Mouse (Mus musculus) lung, embryonic 14.5 days (tissue): ENCODE data around the gene Tubgcp2. TPM values are rescaled to one million over a fixed set of nuclear protein-coding genes. Genes with fewer than 3 reads are reported as not detected.

Experiments
- ATAC-seq: fragments of 200-750 bp; cut with Nextera tagmentation; 2 replicates; pipeline ENCODE4 v1.8.0; 2017; ENCODE audit warnings: mild to moderate bottlenecking, moderate TSS enrichment, moderate library complexity; ENCODE audit not compliant: insufficient read depth
- DNase-seq: peaks from one replicate; pipeline ENCODE4 v3.0.0-alpha.2; 2015
- H3K27ac ChIP-seq: fragments of 300-500 bp; sonication (generic); 2 replicates; pipeline ENCODE4 v1.5.1; 2014; ENCODE audit warnings: low read depth, mild to moderate bottlenecking, moderate library complexity
- H3K27me3 ChIP-seq: fragments of 300-500 bp; sonication (generic); 2 replicates; pipeline ENCODE4 v1.6.1; 2014; ENCODE audit warnings: low read length, control low read depth; ENCODE audit not compliant: insufficient read depth
- H3K36me3 ChIP-seq: fragments of 300-500 bp; sonication (generic); 2 replicates; pipeline ENCODE4 v1.6.1; 2014; ENCODE audit warnings: control low read depth; ENCODE audit not compliant: insufficient read depth
- H3K4me1 ChIP-seq: fragments of 300-500 bp; sonication (generic); 2 replicates; pipeline ENCODE4 v1.6.1; 2014; ENCODE audit warnings: antibody characterized with exemption, control low read depth; ENCODE audit not compliant: insufficient read depth
- H3K4me2 ChIP-seq: fragments of 300-500 bp; sonication (generic); 2 replicates; pipeline ENCODE4 v1.6.1; 2014; ENCODE audit warnings: mild to moderate bottlenecking
- H3K4me3 ChIP-seq: fragments of 300-500 bp; sonication (generic); 2 replicates; pipeline ENCODE4 v1.5.1; 2014; ENCODE audit warnings: low read depth, low read length
- H3K9ac ChIP-seq: fragments of 300-500 bp; sonication (generic); 2 replicates; pipeline ENCODE4 v1.6.1; 2014
- H3K9me3 ChIP-seq: fragments of 300-500 bp; sonication (generic); 2 replicates; pipeline ENCODE4 v1.6.1; 2016; ENCODE audit warnings: low read depth, low read length, control low read depth
- CTCF ChIP-seq: IDR thresholded peaks from 2 replicates; pipeline ENCODE4 v1.5.1; 2016; ENCODE audit warnings: antibody characterized with exemption, low read depth
- WGBS: fragments of 180-500 bp; shearing (Covaris S2); extraction: QIAGEN DNeasy Blood & Tissue Kit; methylation state at CpG from one replicate; pipeline ENCODE4 v1.1.7; 2014; 5-methylcytosine and 5-hydroxymethylcytosine counted together
- polyA plus RNA-seq: library from polyadenylated mRNA; unstranded; fragments of >200 nt; fragmentation: Nextera tagmentation; extraction: Ambion mirVana; gene quantifications from 2 replicates; pipeline ENCODE4 v1.2.1, GENCODE M21; 2014

Gene Tubgcp2
- polyA plus RNA-seq, 1 experiment from 2014 or later = 63.0 TPM

DNA sequence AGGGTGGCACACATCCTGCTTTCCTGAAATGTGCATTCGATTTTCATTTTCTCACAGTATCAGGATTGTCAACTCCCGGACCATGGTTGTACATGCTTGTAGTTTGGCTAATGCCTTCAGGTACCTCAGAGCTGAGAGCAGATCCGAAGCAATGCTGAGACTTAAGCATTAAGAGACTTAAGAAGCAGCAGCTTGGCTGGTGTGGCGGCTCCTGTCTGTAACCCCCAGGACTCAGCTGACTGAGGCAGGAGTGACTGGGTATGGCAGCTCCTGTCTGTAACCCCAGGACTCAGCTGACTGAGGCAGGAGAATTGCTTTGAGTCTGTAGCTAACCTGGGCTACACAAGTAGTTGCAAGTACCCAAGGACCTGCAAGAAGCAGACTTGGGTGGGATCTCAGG lies 9.1 kb upstream of the Tubgcp2 start:
- Histone ChIP-seq H3K4me1 (0 out of 2 replicates have a peak, but pooled peaks cover 5% of the 10 kb centered on the region), H3K9ac (no peak overlapping the region), H3K4me2 (no peak overlapping the region), H3K4me3 (no peak overlapping the region), H3K36me3 (peaks cover 3% of the 10 kb centered on the region; the same call in 1 of the 2 replicates), H3K9me3 (no peaks in the 10 kb centered on the region), H3K27ac (no peak overlapping the region), H3K27me3 (peaks cover 66% of the 10 kb centered on the region)
- no peak for DNase-seq
- no peak for TF ChIP-seq CTCF
- ATAC-seq = no peak
- WGBS = 70% methylated on average over 4 of the region's 4 CpGs

DNA sequence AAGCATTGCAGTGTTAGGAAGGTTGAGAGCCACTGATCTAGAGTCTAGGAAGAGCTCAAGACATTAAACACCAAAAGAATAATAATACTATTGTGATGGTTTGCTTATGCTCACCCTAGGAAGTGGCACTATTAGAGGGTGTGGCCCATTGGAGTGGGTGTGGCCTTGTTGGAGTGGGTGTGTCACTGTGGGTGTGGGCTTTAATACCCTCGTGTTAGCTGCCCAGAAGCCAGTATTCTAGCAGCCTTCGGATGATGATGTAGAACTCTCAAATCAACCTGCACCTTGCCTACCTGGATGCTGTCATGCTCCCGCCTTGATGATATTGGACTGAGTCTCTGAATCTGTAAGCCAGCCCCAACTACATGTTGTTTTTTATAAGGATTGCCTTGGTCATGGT lies 6.3 kb upstream of the Tubgcp2 start:
- Histone ChIP-seq H3K4me3 (no peak overlapping the region), H3K4me2 (no peak overlapping the region), H3K4me1 (no peaks in the 10 kb centered on the region), H3K36me3 (peaks cover 12% of the 10 kb centered on the region; the same call in 1 of the 2 replicates), H3K27me3 (peaks cover 38% of the 10 kb centered on the region), H3K9me3 (no peaks in the 10 kb centered on the region), H3K27ac (no peak overlapping the region), H3K9ac (no peak overlapping the region)
- DNase-seq = no peak
- 51% methylated on average over 3 of the region's 3 CpGs for whole genome bisulfite sequencing
- no peak for TF ChIP-seq CTCF
- no peak for ATAC-seq

DNA sequence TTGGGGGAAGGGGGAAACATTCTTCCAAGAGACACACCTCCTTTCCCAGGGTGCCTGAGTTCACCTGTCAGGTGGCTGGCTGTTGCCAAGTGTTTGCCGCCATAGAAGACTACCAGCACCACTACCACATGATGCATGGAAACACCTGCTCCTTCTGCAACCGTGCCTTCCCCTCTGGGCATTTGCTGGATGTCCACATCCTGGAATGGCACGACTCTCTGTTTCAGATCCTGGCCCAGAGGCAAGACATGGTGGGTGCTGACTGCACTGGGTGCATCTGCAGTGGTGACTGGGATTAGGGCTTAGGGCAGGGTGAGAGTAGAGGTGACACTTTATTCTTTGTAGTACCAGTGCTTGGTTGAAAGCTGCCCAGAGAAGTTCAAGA lies 694 bp upstream of the Tubgcp2 start:
- peaks cover 31% of the 10 kb centered on the region for H3K36me3 ChIP-seq
- peak overlapping the region; percentile 82 for H3K4me3 ChIP-seq
- H3K27ac ChIP-seq = no peak overlapping the region
- no peak for TF ChIP-seq CTCF
- H3K27me3 ChIP-seq = no peaks in the 10 kb centered on the region
- no peak for DNase-seq
- peak overlapping the region; percentile 92 for H3K4me2 ChIP-seq
- H3K9me3 ChIP-seq = no peaks in the 10 kb centered on the region
- H3K4me1 ChIP-seq = 0 out of 2 replicates have a peak, but pooled peaks cover 7% of the 10 kb centered on the region
- 54% methylated on average over 3 of the region's 3 CpGs for WGBS
- no peak for ATAC-seq
- H3K9ac ChIP-seq = peak overlapping the region; percentile 38; the same call in 1 of the 2 replicates

DNA sequence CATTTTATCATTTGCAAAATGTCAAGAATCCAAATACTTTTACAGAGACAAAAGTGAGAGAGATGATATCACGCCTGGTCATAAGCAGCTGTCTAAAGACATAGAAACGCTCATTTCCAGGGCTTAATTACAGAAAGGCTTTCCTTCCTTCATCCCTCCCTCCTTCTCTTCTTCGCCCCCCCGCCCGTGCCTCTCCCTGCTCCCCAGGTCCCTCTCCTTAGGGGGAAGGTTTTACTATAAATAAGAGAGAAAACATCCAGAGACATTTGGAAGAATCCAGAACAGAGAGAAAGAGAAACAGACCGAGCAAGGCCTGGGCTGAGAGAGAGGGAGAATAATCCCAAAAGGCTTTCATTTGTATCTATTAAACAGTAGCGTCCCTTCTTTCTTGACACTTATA lies 1.0 kb downstream of the Tubgcp2 start:
- H3K36me3 ChIP-seq = peaks cover 44% of the 10 kb centered on the region
- H3K9ac ChIP-seq = peak overlapping the region; percentile 94
- no peaks in the 10 kb centered on the region for H3K27me3 ChIP-seq
- H3K4me1 ChIP-seq = 0 out of 2 replicates have a peak, but pooled peaks cover 7% of the 10 kb centered on the region
- H3K4me3 ChIP-seq = peak overlapping the region; percentile 82
- peak overlapping the region; percentile 92 for H3K4me2 ChIP-seq
- peak overlapping the region; percentile 90 for H3K27ac ChIP-seq
- 14% methylated on average over 7 of the region's 7 CpGs for WGBS
- DNase-seq = no peak
- no peak for TF ChIP-seq CTCF
- H3K9me3 ChIP-seq = no peaks in the 10 kb centered on the region
- ATAC-seq = no peak

DNA sequence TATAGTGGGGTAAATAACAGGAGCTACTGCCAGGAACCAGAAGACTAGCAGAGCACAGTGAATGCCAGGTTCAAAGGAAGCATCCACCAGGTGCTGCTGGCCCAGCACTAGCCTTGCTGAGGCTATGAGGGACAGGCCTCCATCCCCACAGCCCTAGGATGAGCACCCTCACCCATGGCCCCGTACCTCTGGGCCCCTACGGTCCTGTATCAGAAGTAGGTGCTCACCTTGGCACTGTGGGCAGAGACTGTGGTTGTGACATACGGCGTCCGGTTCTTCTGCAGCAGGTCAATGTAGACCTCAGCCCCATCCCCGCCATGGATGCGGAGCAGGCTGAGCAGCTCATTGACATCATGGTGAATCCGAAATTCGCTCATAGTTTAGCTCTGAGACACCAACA lies 3.1 kb downstream of the Tubgcp2 start:
- TF ChIP-seq CTCF = no peak
- 0 out of 2 replicates have a peak, but pooled peaks cover 7% of the 10 kb centered on the region for H3K4me1 ChIP-seq
- no peaks in the 10 kb centered on the region for H3K9me3 ChIP-seq
- no peak overlapping the region for H3K4me3 ChIP-seq
- H3K27me3 ChIP-seq = no peaks in the 10 kb centered on the region
- WGBS = 94% methylated on average over 9 of the region's 9 CpGs
- no peak overlapping the region for H3K9ac ChIP-seq
- ATAC-seq = no peak
- H3K27ac ChIP-seq = no peak overlapping the region
- H3K36me3 ChIP-seq = peaks cover 57% of the 10 kb centered on the region
- DNase-seq = no peak
- no peak overlapping the region for H3K4me2 ChIP-seq

DNA sequence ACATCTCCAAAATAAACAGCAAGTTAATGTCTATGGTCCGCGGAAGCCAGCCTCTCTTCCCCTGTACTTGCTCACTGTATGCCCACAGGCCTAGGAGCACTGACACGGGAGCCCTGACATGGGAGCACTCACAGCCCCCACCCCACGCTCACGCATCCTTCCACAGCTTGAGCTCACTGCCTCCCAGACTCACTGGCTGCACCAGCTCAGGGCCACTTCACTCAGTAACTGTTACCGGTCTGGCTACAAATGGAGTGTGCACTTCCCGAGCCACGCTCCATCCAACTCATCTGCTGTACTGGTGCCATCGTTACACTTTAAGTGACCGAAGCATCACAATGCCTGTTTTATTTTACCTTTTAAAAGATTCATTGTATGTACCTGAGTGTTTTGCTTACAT lies 4.1 kb downstream of the Tubgcp2 start:
- Histone ChIP-seq H3K4me1 (0 out of 2 replicates have a peak, but pooled peaks cover 7% of the 10 kb centered on the region), H3K4me3 (no peak overlapping the region), H3K36me3 (peaks cover 62% of the 10 kb centered on the region), H3K9ac (no peak overlapping the region), H3K9me3 (no peaks in the 10 kb centered on the region), H3K27me3 (no peaks in the 10 kb centered on the region), H3K27ac (no peak overlapping the region), H3K4me2 (no peak overlapping the region)
- ATAC-seq (no peak), DNase-seq (no peak)
- TF ChIP-seq CTCF = no peak
- 90% methylated on average over 10 of the region's 10 CpGs for WGBS

DNA sequence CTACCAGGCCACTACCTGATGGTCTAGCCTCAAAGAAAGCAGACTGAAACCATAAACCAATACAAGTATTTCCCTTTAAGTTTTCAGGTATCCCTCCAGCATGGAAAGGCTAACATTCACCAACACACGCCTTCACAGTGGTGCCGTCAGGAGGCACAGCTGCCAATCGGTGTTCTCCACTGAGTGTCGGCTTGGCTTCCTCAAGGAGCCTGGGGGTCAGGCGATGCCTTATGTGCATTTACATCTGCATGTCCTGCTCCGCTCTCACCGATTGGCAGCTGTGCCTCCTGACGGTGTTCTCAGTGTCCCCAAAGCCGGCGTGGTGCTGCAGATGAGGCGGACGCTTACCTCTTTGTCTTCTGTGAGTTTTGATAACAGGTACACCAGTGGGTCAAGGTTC lies 4.7 kb downstream of the Tubgcp2 start:
- no peak overlapping the region for H3K4me3 ChIP-seq
- H3K36me3 ChIP-seq = peaks cover 62% of the 10 kb centered on the region
- no peaks in the 10 kb centered on the region for H3K9me3 ChIP-seq
- 0 out of 2 replicates have a peak, but pooled peaks cover 2% of the 10 kb centered on the region for H3K4me1 ChIP-seq
- H3K9ac ChIP-seq = no peak overlapping the region
- no peak overlapping the region for H3K4me2 ChIP-seq
- ATAC-seq (no peak), DNase-seq (no peak)
- no peak for TF ChIP-seq CTCF
- H3K27ac ChIP-seq = no peak overlapping the region
- no peaks in the 10 kb centered on the region for H3K27me3 ChIP-seq
- 93% methylated on average over 12 of the region's 12 CpGs for WGBS

DNA sequence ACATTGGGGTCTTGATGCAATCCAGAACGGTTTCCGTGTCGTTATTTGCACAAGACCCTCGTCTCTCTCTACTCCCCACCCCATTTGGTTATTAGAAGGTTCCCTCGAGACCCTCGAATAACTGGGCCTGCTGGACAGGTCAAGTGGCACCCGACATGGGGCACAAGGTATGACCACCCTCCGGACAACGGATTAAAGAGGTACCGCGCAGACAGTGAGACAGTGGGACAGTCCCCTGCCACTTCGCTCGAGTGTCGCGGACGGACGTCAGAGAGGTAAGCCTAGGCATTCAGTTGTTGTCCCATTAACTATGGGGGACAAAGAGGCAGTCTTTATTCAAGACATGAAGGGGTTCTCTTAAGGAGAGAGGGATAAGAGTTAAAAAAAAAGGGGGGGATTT lies 25.1 kb downstream of the Tubgcp2 start:
- ATAC-seq = no peak
- no peak for DNase-seq
- no peak overlapping the region for H3K4me3 ChIP-seq
- no peak overlapping the region for H3K4me2 ChIP-seq
- H3K27ac ChIP-seq = no peak overlapping the region
- no peak overlapping the region for H3K9ac ChIP-seq
- TF ChIP-seq CTCF = no peak
- WGBS = 94% methylated on average over 17 of the region's 17 CpGs
- H3K36me3 ChIP-seq = peaks cover 29% of the 10 kb centered on the region
- H3K4me1 ChIP-seq = no peaks in the 10 kb centered on the region
- no peaks in the 10 kb centered on the region for H3K27me3 ChIP-seq
- H3K9me3 ChIP-seq = no peaks in the 10 kb centered on the region
